Mouse (Mus musculus) Patski (cell line): Measurements from ENCODE around the gene Tagap1. TPM values are rescaled to one million over a fixed set of nuclear protein-coding genes. Genes with fewer than 3 reads are reported as not detected.
"Not testable (repeated sequence)": the region's sequence is repeated elsewhere in the genome, so short reads cannot be mapped to it uniquely, and the experiment has no call there.

ENCODE experiments used
- ATAC-seq: fragments of 100-300 bp; one replicate; pipeline ENCODE4 v1.8.0; 2021
- CTCF ChIA-PET: fragments of 350-600 bp; sonication (Branson Sonifier 250); formaldehyde crosslinking; loops from one replicate; lab custom pipeline; 2022; ENCODE audit warnings: inconsistent platforms; lab: Charles Lee
- POLR2A ChIA-PET: fragments of 350-600 bp; sonication (Branson Sonifier 250); formaldehyde crosslinking; loops from one replicate; lab custom pipeline; 2022; ENCODE audit warnings: antibody characterized with exemption, inconsistent platforms; lab: Charles Lee
- DNase-seq: peaks from one replicate; pipeline ENCODE4 v3.0.0-alpha.2; 2011; ENCODE audit warnings: low read depth, low spot score
- H3K27me3 ChIP-seq: fragments of 371-371 bp; one replicate; pipeline ENCODE4 v1.5.1; 2021
- in situ Hi-C: fragments of 300-500 bp; cut with MboI; formaldehyde crosslinking; loops from 3 replicates; pipeline ENCODE4 v1.11.1; 2018; ENCODE audit warnings: low pct_unique_long_range_greater_than_20kb, mixed read lengths
- polyA plus RNA-seq: library from polyadenylated mRNA; unstranded; gene quantifications from one replicate; pipeline ENCODE4 v1.2.3, GENCODE M21; 2021

The Tagap1 gene
- polyA plus RNA-seq, 1 experiment from 2014 or later, result 9.9 TPM

DNA sequence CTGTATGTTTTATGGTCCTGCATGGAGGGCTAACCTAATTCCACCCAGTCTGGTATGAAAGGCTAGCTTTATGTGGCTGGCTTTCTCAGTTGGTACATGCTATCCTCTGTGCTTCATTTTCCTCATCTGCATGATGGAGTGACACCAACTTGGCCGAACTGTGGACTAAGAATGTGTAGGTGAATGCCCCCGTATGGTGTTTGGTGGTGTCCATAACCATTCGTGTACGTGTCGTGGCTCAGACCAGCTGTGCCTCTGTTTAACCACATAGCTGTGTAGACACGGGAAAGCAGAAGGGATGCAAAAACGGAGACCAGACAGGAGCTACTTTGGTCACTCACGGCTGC, 13.3 kb downstream of the Tagap1 start:
- H3K27me3 ChIP-seq, CTCF ChIA-PET, DNase-seq, ATAC-seq, POLR2A ChIA-PET: not testable (repeated sequence)
- in situ Hi-C loops, result loop anchor here (5.0 to 10.0 kb wide), 2 partner anchors 95 to 997 kb away; partner anchors contain the start of gene Rsph3a

DNA sequence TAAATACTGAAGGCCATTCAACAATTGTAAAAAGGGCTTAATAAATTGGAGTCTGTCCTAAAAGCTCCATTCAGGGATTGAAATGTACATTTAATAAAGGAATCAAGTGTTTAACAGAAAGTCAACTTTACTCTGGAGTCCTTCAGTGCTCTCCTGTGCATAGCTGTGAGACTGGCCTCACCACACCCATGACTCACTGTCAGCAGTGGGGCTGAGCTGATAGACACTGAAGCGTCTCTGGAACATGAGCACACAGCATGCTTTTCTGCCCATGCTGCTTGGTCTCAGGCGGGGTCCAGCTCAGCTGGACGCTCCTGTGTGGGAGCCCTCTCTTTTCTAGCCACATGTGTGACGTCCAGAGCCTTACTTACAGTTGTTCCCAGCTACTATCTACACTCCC, 18.4 kb downstream of the Tagap1 start:
- POLR2A ChIA-PET, H3K27me3 ChIP-seq, CTCF ChIA-PET, DNase-seq: not testable (repeated sequence)
- in situ Hi-C loops, result loop anchor here (10.0 kb wide), 1 partner anchor 1002 kb away; the partner anchor contains the start of gene Rsph3a
- ATAC-seq, result peak; percentile 97

DNA sequence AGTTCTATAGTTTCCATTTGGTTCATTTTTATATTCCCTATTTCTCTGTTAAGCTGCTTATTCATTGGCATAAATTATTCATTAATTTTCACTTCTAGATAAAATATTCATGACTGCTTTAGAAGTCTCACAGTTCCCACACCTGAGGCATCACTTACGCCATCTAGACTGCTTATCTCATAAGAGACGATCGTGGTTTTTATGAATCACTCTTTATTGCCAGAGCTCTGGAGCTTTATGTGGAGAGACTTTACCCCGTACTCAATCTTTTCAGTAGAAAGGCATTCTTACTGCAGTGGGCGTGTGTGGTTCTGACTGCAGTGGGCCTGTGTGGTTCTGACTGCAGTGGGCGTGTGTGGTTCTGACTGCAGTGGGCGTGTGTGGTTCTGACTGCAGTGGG, 29.3 kb downstream of the Tagap1 start:
- ATAC-seq, result not testable (repeated sequence)

DNA sequence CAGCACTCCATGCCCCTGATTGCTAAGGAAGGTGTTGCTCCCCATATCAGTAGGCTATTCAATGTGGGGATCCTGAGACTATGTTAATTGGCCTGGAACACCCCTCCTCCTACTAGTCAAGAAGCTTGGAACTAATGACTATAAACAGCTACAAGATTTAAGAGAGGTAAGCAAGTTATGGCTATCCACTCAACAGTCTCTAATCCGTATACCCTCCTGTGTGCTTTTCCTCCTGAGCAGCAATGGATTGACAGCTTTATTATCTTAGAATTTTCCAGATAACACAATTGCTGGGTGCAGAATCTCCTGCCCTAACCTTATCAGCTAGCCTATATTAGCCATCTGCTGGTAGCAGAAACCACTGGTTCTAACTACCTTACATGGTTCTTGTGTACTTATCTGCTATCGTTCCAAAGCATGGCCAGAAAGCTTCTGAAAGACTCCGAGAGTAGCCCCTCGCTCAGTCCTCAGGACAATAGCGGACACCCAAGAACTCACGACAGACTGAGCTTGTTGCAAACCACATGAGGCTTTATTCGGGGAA, 40.5 kb downstream of the Tagap1 start:
- DNase-seq, in situ Hi-C loops, POLR2A ChIA-PET, ATAC-seq, CTCF ChIA-PET, H3K27me3 ChIP-seq: not testable (repeated sequence)

More for the DNA sequence above, 29.3 kb downstream of the Tagap1 start:
- DNase-seq, H3K27me3 ChIP-seq, POLR2A ChIA-PET, CTCF ChIA-PET, in situ Hi-C loops: not testable (repeated sequence)

DNA sequence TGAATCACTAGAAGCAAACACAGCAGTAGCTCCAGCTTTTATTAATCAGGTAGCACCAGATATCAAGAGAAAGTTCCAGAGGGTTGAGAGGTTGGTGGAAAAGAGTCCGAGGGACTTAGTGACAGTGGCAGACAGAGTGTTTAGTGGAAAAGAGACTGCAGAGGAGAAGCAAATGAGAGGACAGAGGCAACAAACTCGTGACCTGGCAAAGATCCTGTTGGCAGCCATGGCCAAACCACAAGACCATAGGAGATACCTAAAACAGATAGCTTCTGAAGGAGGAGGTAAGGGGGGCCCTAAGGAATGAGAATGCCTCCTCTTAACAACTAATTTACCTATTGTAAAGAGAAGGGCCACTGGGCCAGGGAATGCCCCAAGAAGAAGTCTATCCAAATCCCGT, 41.6 kb downstream of the Tagap1 start:
- POLR2A ChIA-PET, H3K27me3 ChIP-seq, DNase-seq, CTCF ChIA-PET, in situ Hi-C loops: not testable (repeated sequence)
- ATAC-seq, result peak; percentile 17

DNA sequence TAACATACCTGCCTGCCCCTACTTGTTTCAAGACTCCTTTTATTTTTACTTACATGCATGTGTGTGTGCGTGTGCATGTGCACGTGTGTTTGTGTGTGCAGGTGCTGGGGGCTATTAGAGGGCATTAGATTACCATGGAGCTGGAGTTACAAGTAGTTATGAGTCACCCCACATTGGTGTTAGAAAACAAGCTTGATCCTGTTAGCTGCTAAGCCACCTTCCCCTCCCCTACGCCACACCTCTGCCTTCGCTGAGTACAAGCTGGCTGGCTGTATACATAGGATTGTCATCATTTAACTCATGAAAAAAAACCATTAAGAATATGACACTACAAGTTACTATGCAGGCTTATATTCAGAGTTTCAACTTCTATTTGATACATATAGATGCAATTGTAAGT, 45.7 kb downstream of the Tagap1 start:
- DNase-seq, ATAC-seq, POLR2A ChIA-PET, in situ Hi-C loops, H3K27me3 ChIP-seq, CTCF ChIA-PET: not testable (repeated sequence)

DNA sequence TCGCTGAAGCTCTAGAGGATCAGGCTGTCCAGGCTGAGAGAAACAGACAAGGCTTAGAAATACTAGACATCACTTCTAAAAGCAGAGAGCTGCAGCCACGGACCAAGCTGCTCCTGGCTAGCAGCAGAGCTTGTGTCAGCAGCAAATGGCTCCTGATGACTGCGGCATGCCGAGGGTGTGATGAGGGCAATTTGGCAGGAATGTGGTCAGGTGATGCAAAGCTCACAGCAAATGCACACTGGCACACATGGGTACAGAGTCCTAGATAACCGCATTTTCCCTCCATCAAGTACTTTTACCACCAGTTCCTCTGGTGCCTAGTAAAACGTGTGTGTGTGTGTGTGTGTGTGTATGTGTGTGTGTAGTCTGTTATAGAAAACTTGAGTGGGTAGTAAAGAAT, 46.9 kb downstream of the Tagap1 start:
- ATAC-seq, result peak; percentile 48
- in situ Hi-C loops, POLR2A ChIA-PET, H3K27me3 ChIP-seq, DNase-seq, CTCF ChIA-PET: not testable (repeated sequence)

Other genes with a start within 250 kb of the Tagap1 start
- 344 TPM for gene Ezr, start 178.4 kb downstream of the Tagap1 start, polyA plus RNA-seq
- gene Rsph3b, start 12.5 kb downstream of the Tagap1 start, polyA plus RNA-seq, result 57.5 TPM
- gene Rnaset2b, start 9.5 kb upstream of the Tagap1 start, polyA plus RNA-seq, result 147 TPM
- not detected for gene Gm49721, start 17.7 kb upstream of the Tagap1 start, polyA plus RNA-seq
- not detected for gene Gm1604a, start 64.4 kb upstream of the Tagap1 start, polyA plus RNA-seq
- 19.9 TPM for gene Rps6ka2, start 209.0 kb upstream of the Tagap1 start, polyA plus RNA-seq